Mouse (Mus musculus) thymus, postnatal 14 days (tissue): ENCODE data around the gene Cwh43.
A peak's percentile ranks its signal among the peaks of the same experiment; 100 is the strongest.

Experiments used
- DNase-seq: peaks from one replicate; pipeline ENCODE4 v3.0.0; 2021

The Cwh43 gene

GRCm38 (mm10) chr5:73405981-73406722, at the start of gene Cwh43:
Cwh43 (plus strand) TSS chr5:73406075.
- DNase-seq, result no peak

GRCm38 (mm10) chr5:73359134-73359751, 46.6 kb upstream of the Cwh43 start:
- no peak for DNase-seq

DNA sequence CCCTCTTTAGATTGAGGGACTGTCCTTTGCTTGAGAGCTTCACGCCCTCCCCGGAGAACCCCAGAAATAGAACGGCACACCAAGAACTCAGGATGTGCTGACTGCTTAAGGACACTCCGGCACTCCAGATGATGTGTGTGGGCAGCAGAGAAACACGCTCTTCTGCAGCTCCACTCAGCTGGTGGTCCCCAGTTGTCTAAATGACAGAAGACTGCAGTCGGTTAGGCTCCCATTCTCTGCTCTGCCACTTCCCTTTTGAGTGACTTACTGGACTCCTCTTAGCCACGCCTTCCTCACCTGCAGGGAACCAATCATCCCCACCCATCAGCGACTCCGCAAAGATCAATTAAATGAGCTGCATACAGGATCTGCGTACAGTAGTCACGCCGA, 46.1 kb upstream of the Cwh43 start:
- no peak for DNase-seq

DNA sequence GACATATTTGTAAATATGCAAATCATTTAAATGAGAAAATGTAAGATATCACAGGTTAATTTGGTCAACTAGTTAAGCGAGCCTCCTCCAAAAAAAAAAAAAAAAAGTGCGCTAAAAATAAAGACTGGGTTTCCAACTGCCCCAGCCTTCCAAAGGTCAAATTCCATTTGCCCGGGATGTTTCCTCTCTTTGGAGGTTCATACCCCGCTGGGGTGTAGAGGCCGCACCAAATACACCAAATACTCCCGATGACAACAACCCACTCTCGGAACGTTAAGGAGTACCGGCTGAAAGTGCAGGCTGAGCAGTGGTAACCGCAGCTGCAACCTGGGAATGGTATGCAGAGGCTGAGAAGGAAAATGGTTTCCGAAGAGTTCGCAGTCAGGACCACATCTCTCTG, 45.6 kb upstream of the Cwh43 start:
- DNase-seq, result no peak

DNA sequence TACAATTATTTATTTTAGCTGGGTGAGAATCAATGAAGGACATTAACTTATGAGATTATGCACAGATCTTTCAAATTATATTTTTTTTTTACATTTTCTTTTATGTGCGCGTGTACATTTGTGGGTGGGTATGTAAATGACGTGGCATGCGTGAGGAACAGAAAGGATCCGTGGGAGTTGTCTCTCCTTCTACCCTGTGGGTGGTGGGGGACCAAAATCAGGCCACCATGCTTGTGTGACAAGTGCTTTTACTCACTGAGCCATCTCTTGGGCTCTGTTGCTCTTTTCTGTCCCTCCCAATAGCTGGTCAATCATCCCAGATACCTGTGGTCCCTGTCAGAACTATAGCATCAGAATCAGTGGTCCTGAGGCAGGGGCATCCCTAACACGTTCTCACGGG, 43.5 kb upstream of the Cwh43 start:
- no peak for DNase-seq

- no peak for DNase-seq
Observed at GRCm38 (mm10) chr5:73362791-73363190, 43.1 kb upstream of the Cwh43 start.

DNA sequence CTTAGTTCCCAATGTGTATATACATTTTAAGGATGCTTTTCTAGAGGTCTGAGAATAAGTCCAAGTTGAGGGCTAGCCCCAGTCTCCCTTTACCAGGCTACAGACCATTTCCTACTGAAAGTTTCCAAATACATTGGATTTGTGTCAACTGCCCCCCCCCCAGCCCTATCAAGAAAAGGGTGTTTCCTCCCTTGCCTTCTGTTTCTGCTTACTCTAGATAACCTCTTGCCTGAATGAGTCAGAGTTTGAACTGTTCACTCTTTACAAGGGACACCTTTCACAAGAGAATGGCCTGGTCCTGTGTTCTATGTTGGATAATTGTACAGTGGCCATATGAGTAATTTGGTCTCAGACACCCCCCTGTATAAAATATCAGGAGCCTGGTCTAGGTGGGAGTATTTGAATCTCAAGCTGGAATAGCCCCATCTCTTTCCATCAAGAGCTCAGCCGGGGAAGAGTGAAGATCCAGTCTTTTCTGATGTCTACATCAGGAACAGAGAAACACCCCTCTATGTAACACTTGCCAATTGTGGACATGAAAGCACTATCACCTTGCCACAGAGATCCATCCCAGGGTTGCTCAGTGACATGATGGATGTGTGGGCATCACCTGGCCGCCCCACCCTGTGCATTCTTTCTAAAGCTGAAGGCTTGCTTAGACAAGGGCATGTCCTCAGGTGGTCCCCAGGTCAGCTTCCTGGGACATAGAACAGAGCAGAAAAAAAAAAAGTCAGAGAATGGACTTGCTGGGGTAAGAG, 41.6 kb upstream of the Cwh43 start:
- DNase-seq, result no peak

DNA sequence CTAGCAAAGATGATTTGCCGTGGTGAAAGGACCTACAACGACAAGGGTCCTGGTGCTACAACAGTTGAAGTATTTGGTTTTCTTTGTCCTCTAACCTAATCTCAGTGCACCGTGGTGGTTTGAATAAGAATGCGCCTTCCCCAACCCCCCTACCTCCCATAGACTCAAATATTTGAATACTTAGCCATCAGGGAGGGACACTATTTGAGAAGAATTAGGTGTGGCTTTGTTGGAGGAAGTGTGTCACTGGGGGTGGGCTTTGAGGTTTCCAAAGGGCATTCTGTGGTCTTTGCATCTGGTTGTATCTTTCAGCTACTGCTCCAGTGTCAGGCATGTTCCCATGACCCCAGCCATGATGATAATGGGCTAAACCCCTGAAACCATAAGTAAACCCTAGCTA, 38.0 kb upstream of the Cwh43 start:
- DNase-seq, result no peak

DNA sequence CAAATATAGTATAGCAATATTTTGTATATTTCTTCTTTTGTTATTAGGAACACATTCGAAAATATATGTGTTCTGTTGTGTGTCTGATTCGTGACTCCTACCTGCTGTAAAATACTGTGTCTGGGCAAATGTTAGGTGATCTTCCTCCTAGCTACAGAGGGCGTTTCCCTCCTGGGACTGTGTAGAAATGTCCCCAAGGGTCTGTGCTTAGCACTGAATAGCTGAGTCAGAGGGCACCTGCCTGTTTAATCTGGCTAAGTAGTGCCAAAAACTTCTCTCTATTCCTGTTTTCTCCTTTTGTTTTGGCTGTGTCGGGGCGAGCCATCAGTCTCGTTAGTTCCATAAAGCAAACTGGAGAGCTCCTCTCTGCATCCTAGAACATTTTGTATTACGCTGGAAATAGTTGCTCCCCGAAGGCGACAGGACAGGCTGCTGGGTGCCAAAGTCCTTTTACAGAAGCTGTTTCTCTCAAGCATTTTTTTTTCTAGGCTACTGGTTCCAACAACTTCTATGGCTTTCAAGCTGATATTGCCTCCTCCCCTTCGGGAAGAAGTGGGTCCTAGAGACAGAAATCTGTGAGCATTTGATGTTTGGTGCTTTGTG, 36.9 kb upstream of the Cwh43 start:
- no peak for DNase-seq

- DNase-seq, result no peak
Observed at GRCm38 (mm10) chr5:73369731-73370130, 36.1 kb upstream of the Cwh43 start.

DNA sequence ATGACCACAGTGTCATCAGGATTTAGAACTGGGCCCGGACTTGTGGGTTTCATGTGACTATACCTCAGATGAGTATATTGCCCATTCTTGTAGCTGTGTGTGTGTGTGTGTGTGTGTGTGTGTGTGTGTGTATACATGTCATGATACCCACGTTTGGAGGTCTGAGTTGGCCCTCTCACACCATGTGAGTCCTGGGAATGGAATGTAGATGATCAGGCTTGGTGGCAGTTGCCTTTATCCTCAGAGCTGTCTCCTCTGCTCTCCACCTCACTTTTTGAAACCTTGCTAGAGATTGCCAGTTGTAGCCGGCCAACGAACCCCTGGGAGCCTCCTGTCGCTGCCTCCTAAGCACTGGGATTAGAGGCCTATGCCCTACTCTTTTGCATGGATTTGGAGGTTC, 33.3 kb upstream of the Cwh43 start:
- DNase-seq, result no peak

GRCm38 (mm10) chr5:73373184-73373583, 32.7 kb upstream of the Cwh43 start:
- DNase-seq, result no peak

DNA sequence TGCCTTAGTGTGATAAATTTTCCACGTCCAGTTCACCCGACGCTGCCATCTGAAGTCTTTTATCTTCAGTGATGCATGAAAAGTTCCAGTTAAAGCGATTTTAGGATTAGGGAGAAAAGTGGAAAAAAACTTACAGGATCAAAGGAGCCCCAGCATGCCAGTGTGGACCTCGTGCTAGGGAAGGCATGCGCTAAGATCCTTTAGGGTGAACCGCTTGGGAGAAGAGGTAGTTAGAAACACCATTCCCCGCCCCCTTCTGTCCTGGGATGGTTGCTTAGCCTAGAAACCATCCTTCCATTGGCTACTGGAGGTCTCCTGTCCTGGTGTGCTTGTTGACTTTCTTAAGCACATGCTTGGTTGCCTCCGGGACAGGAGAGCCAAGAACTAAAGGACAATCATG, 29.8 kb upstream of the Cwh43 start:
- DNase-seq, result no peak

- DNase-seq, result no peak
Observed at GRCm38 (mm10) chr5:73376491-73376890, 29.4 kb upstream of the Cwh43 start.

- DNase-seq, result peak; percentile 82
Observed at GRCm38 (mm10) chr5:73379908-73380307, 26.0 kb upstream of the Cwh43 start.

- no peak for DNase-seq
Observed at GRCm38 (mm10) chr5:73380829-73381228, 25.0 kb upstream of the Cwh43 start.

- DNase-seq, result no peak
Observed at GRCm38 (mm10) chr5:73381510-73381909, 24.4 kb upstream of the Cwh43 start.

DNA sequence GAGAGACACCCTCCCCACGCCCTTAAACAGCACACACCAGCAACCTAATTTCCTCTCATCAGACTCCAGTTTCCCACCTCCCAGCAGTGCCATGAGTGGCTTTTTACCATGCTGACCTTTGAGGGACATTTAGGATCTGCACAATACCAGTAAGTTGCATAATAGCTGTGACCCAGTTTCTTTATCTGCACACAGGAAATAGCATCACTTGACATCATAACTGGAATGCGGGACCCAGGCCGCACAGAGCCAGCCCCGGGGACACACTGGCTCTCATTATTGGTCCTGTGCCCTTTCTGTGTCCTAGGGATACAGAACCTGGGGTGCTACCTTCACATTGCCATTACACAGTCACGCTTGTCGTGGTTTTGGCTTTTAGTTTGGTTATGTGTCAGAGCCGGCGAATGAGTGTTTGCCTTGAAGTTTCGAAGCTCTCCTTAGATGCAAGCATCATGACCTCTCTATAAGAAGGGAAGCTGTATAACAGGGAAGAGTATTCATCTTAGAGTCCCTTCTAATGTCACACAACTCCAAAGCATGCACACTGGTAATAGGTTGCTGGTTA, 23.8 kb upstream of the Cwh43 start:
- no peak for DNase-seq

- DNase-seq, result peak; percentile 75
Observed at GRCm38 (mm10) chr5:73382737-73383646, 22.9 kb upstream of the Cwh43 start.

DNA sequence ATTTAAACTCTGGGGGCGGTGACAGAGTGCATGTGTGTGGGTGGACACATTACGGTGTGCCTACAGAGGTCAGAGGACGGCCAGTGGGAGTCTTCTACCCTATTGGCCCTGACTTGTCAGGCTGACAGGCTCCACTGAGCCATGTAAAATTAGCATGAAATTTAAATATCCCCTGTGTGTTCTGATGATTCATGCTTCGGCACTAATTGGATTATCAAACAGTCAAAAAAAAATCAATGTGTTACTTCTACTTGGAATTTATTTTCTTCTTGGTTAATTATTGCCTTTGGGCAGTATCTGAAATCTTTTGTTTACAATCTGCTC, 22.3 kb upstream of the Cwh43 start:
- DNase-seq, result no peak

- no peak for DNase-seq
Observed at GRCm38 (mm10) chr5:73393041-73393440, 12.8 kb upstream of the Cwh43 start.

DNA sequence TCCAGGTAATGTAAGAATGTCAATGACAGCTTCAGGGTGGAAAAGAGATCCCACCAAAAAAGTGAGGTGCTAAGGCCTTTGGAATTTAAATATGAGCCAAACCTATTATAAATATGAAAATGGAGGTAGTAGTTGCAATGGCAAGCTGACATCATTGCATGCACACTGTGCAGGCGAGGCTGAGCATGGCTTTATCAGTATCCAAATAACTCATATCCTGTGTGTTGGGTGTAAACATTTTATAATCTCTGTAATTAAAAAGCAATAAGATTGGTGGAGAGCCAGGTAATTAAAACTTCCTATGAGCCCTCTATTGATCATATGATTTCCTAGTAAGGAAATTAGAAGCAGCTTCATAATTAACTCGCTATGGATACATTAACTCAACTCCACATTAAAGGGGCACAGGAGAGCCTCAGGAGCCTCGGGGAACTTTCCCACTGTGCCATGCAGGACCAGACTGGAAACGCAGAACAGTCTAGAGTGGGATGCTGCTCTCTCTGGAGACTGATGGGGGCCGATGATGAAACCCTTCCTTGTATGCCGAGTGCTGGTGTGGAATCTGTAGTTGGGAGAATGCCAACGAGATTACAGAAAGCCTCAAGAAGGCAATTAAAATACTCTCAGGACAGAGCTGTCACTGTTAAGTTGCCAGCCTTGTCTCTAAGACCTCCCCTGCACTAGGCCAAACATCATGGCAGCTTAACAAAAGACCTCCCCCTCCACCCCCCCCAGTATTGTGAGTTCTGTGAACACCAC, 5.9 kb upstream of the Cwh43 start:
- no peak for DNase-seq
